Mouse (Mus musculus) ES-Bruce4 (cell line): ENCODE data around the gene Bcam.

ENCODE experiments used
- EP300 ChIP-seq: IDR thresholded peaks from 2 replicates; pipeline ENCODE4 v1.6.1; 2011; ENCODE audit warnings: low read depth, low read length; ENCODE audit not compliant: insufficient read depth
- POLR2A ChIP-seq: IDR thresholded peaks from one replicate; pipeline ENCODE4 v1.8.1; 2011; ENCODE audit warnings: low read length; ENCODE audit not compliant: insufficient read depth

- TF ChIP-seq POLR2A (no peak), EP300 (no peak)
Measured at GRCm38 (mm10) chr7:19792701-19793630, 22.1 kb upstream of the Bcam start.
